Mouse (Mus musculus) inflammation-experienced regulatory T-cells, adult 6 months (primary cell): ENCODE results near the gene Vash2. TPM values are rescaled to one million over a fixed set of nuclear protein-coding genes. Genes with fewer than 3 reads are reported as not detected.
"Not testable (repeated sequence)": the region's sequence is repeated elsewhere in the genome, so short reads cannot be mapped to it uniquely, and the experiment has no call there.

ENCODE experiments used
- ATAC-seq: one replicate; pipeline ENCODE4 v1.8.0; 2017
- polyA plus RNA-seq, 3 experiments: library from polyadenylated mRNA; unstranded; fragments of 100-300 nt; shearing (Covaris generic); gene quantifications; one replicate each; pipeline ENCODE4 v1.2.1; 2017

Vash2 gene
- polyA plus RNA-seq, result 1 to 10 TPM in 1 of 3 experiments, under 1 TPM in 2; 0.33 to 1.2 (median 0.59) TPM

- ATAC-seq, result no peak
Measured at GRCm38 (mm10) chr1:190979100-190979563, at the start of gene Vash2. TSS of gene Vash2 (minus strand) at chr1:190979296.

- ATAC-seq, result peak; percentile 93
Measured at GRCm38 (mm10) chr1:191026021-191026713, 47.1 kb upstream of the Vash2 start, which contains the start of gene Flvcr1. TSS of gene Flvcr1 (minus strand) at chr1:191026158.

DNA sequence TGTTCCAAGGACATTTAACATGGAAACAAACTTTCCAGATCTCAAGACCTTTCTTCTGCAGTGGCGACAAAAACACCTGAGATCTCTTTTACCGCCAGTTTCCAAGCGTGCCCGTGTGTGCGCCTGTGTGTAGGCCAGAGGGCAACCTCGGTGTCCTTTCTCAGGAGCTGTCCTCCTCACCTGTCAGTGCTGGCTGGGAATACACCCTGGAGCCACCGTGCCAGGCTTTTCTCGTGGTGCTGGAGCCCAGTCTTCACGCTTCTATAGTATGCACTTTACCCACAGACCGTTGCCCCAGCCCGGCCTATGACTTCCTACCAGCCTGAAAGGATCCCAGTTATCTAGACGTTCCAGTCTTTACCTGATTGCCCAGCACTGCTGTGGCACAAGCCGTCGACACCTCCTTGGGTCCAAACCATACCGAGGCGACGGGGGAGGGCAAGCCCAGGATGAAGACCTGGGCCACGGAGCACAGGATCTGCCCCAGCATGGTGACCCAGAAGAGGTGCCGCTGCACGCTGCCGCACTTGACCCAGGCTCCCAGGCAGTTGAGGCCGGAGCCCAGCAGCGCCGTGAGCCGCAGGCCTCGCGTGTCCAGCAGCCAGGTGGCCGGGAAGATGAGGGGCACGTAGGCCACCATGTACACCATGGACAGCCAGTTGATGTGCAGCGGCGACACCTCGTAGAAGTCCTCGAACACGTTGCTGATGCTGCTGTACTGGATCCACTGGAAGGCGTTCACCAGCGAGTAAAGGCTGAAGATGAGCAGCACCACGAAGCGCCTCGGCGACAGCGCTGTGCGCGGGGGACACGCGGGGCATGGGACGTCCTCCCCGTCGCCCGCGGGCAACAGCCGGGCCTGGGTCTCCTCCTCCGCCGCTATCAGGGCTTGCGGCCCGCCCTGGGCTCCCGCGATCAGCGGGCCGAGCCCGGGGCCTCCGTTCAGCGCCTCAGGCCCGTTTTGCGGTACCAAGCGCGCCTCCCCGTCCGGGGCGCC is 46.2 kb upstream of the Vash2 start:
- ATAC-seq, result peak; percentile 12

GRCm38 (mm10) chr1:191023806-191024205 is 44.7 kb upstream of the Vash2 start:
- ATAC-seq, result not testable (repeated sequence)

DNA sequence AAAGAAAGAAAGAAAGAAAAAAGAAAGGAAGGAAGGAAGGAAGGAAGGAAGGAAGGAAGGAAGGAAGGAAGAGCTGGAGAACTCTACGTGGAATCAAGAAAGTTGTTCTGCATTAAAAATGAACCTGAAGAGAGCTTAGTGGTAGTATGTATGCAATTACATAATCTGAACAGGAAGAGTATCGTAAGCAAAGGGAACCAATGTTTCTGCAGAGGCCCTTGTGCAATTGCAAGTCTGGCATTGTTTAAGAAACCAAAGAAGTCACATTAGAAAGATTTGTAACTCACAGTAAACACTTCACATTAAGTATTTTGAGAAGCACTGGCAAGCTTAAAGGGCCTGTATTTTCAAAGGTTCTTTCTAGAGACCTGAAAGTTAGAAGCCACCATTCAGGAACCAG is 44.0 kb upstream of the Vash2 start:
- no peak for ATAC-seq

DNA sequence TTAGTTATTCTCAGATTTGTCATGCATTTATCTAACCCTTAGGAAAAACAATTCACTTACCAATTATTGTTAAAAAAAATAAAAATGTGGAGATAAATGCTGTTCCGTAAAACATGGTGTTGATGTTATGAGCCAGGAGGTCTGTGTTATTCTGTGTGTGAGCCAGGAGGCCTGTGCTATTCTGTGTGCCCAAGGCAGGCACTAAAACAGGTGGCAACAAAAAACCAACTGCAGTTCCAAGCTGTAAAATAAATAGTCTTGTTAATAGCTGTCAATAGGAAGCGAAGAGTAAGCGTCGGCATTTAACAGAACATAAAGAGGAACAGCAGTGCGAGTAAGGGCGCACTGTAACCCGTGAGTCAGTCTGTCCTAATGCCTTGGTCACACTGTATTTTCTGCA is 41.9 kb upstream of the Vash2 start:
- no peak for ATAC-seq

DNA sequence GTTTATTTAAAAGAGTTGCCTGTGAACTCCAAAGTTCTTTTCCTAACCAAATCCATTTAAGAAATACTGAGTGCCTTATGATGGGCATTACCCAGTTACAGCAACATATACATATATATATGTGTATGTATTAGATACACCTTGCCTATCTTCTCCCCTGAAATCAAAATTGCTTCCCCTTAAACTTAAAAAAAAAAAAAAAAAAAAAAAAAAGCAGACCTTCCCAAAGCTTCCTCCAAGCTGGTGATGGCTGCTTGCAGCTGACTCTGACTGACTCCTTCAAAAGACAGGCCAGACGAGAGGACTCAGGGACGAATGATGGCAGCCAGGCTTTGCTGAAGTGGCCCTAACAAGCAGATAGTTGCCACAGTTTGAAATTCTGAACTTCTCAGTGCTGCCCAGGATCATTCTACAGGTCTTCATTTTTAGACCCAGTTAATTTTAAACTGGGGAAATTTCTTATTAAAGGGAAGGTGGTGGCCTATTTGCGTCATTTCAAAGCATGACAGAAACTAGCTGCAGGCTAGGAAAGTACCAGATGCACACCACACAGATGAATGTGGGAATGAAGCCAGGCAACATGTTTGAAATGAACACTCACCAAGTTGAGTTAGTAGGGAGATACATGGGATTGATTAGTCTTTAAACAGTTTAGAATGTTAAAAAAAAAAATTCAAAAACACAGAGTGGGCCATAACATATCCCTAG is 41.3 kb upstream of the Vash2 start:
- no peak for ATAC-seq

- no peak for ATAC-seq
Measured at GRCm38 (mm10) chr1:191019803-191020202, 40.7 kb upstream of the Vash2 start.

- no peak for ATAC-seq
Measured at GRCm38 (mm10) chr1:191014271-191014670, 35.2 kb upstream of the Vash2 start.

- no peak for ATAC-seq
Measured at GRCm38 (mm10) chr1:191008707-191009106, 29.6 kb upstream of the Vash2 start.

DNA sequence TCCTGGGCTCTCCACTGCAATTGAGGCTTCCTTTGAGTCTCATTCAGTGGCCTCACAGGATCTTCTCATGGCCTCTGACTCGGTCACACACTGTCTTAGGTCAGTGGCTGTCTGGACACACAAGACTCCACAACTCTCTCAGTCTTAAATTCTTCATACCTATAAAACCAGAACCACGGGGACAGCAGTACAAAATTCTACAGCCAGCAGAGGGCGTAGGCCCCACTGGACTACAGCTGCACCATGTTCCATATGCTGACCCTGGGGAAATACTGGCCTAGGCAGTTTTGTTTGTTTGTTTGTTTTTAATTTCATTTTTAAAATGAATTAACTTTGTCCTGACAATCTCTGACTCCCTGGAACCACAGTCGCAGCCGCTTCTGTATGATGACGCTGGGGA is 23.1 kb upstream of the Vash2 start:
- no peak for ATAC-seq

DNA sequence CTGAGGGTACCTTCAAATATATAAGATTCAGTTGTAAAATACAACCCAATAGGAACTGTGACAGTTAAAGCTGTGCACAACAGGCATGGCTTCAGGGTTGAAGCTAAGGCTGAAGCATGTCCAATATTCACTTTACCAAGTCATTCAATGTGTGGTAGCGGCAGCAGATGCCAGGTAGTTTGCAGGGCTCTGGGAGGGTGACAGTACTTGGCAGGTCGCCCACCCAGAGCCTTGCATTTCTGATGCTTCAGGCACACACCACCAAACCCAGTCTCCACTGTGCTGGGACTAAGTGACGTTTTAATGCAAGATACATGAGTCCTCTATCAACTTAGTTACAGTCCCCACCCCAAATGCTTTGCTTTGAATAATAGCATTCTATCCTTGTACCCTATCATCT is 21.6 kb upstream of the Vash2 start:
- ATAC-seq, result no peak

- ATAC-seq, result no peak
Measured at GRCm38 (mm10) chr1:190998027-190998426, 18.9 kb upstream of the Vash2 start.

- ATAC-seq, result no peak
Measured at GRCm38 (mm10) chr1:190996346-190996877, 17.3 kb upstream of the Vash2 start.

DNA sequence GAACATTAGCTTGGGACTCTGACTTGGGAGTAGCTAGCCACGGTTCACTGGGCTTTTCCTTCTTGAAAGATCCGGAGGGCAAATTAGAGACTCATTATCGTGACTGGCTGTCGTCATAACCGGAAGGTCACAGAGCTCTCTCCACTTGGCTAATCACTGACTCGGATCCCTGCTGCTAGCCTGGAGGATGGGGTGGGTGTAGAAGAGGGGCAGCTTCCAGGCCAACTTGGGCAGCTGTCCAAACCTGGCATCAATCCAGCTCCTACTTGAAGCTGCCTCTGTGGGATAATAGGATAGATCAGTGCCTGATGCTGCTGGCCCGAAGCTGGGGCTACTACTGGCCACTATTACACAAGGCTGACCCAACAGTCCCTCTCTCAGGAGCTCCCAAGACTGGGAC is 16.5 kb upstream of the Vash2 start:
- ATAC-seq, result no peak

GRCm38 (mm10) chr1:190989437-190990082 is 10.5 kb upstream of the Vash2 start:
- no peak for ATAC-seq

- ATAC-seq, result no peak
Measured at GRCm38 (mm10) chr1:190981412-190981811, 2.3 kb upstream of the Vash2 start.

DNA sequence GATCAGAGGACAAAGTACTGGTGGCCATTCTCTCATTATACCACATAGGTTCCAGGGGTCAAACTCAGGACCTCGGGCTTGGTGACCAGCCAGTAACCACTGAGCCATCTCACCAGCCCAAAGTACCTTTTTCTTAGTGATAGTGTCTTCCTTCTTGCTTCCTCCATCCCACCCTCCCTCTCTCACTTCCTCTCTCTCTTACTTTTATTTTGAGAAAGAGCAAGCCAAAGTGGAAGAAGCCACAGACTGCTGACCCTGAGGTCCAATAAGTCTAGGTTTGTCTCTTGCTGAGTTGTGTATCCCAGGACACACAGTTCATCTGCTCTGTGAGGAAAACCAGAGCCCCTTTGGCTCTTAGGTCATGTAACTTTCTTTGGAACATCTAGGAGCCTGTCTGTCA is 1.4 kb upstream of the Vash2 start:
- ATAC-seq, result no peak

DNA sequence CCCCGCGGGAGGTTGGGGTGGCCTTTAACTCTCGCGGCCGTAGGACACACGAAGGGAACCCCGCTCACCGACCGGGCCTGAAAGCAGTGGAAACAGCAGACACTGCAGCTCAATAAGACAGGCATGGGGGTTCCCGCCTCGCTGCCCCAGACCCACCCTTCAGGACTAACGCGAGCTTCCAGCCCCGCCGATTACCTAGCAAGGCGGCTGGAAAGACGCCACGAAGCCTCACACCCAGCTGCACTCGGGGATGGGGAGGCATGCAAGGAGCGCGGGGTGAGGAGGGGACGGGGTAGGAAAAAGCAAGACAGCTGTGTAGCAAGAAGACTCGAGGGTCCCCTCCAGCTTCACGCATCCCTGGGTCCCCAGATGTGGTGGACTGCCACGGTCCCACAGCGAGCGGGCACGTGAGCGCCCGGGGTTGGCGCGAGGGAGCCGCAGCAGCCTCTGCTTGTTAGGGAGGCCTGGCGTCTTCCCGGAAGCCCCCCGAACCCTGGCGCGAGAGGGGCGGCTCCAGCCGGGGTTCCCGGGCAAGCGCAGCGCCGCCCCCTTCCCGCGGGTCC is 504 bp downstream of the Vash2 start:
- no peak for ATAC-seq

- no peak for ATAC-seq
Measured at GRCm38 (mm10) chr1:190978001-190978400, 1.1 kb downstream of the Vash2 start.

GRCm38 (mm10) chr1:190976887-190977573 is 2.1 kb downstream of the Vash2 start:
- no peak for ATAC-seq
